ENCODE assay signal across 11 mouse cellular contexts in genomic region chr1:97918495-97918894, GRCm38 (mm10).
DNase-seq lines count a peak whose midpoint lies in the region.
"Had no signal": no experiment of that assay in that cellular context is flagged by ENCODE, and none has a peak within 500 bp of the region (broad histone marks: within the 10 kb centered on the region; RNA-seq: fewer than 3 reads in every experiment).

No protein-coding gene starts in this region.

- no peak overlapping the region for H3K4me3 ChIP-seq in limb, embryonic 10.5 days

- H3K4me1 ChIP-seq in limb, embryonic 10.5 days: no peaks in the 10 kb centered on the region

- H3K27me3 ChIP-seq in limb, embryonic 10.5 days (ENCODE audit: low read depth, poor library complexity, severe bottlenecking): no peaks in the 10 kb centered on the region

- H3K36me3 ChIP-seq in limb, embryonic 10.5 days: no peaks in the 10 kb centered on the region

- H3K27ac ChIP-seq in limb, embryonic 10.5 days: no peak overlapping the region
- H3K27ac ChIP-seq: liver, embryonic 14.5 days had no signal

- peak; percentile 3 to 7 for DNase-seq in thymus, postnatal 36 days
- DNase-seq in thymus, postnatal 25 days: no peak
- peak; percentile 14 for DNase-seq in heart, postnatal 25 days (ENCODE audit: low spot score)
- DNase-seq in lung, adult 18-20 months: peak; percentile 63 to 77
- DNase-seq in yolk sac, embryonic 10.5 days (ENCODE audit: low spot score): peak; percentile 54
- no peak for DNase-seq in cerebellum, postnatal 25 days
- DNase-seq in adrenal gland, postnatal 25 days: no peak
- no peak for DNase-seq in limb, embryonic 10.5 days (ENCODE audit: low spot score)
- DNase-seq: cerebellum, adult 9-10 months; retina, postnatal 1 day had no signal

- no peaks in the 10 kb centered on the region for H3K9me3 ChIP-seq in limb, embryonic 10.5 days (replicated peaks)

- intact Hi-C loops in heart, postnatal 25 days (cut with DNase I): no loop called here

- 70% methylated on average over 8 of the region's 8 CpGs for WGBS in limb, embryonic 10.5 days

Comparison
In these comparisons a context has a peak if more than half of its experiments do, and no peak if none do; other contexts are left out.
1. DNase-seq: peak in thymus, postnatal 36 days (2 of 2), heart, postnatal 25 days (single experiment), lung, adult 18-20 months (2 of 2) and yolk sac, embryonic 10.5 days (single experiment); none in thymus, postnatal 25 days (single experiment), cerebellum, postnatal 25 days (0 of 2), adrenal gland, postnatal 25 days (single experiment) and limb, embryonic 10.5 days (single experiment).